Mouse (Mus musculus) MEL (cell line): ENCODE measurements around the gene Gm8265. TPM values are rescaled to one million over a fixed set of nuclear protein-coding genes. Genes with fewer than 3 reads are reported as not detected.
"Not testable (repeated sequence)": the region's sequence is repeated elsewhere in the genome, so short reads cannot be mapped to it uniquely, and the experiment has no call there.

ENCODE experiments used
- DNase-seq: peaks from one replicate; pipeline ENCODE4 v3.0.0; 2011; ENCODE audit warnings: low read depth, low spot score
- H3K27ac ChIP-seq: 2 replicates; pipeline ENCODE4 v1.5.1; 2012; ENCODE audit warnings: low read depth, mild to moderate bottlenecking, control low read depth, low read length, moderate library complexity; ENCODE audit not compliant: control insufficient read depth
- H3K27me3 ChIP-seq, 2 experiments: fragments of 150-350 bp in 1 of 2; sonication (generic) in 1 of 2; 2 replicates each; pipeline ENCODE4 v1.6.1; 2012; ENCODE audit warnings: low read length in 2 of 2, mild to moderate bottlenecking in 2 of 2, improper control_type of control experiment in 1 of 2, moderate library complexity in 1 of 2; ENCODE audit not compliant: insufficient read depth in 2 of 2, control insufficient read depth in 1 of 2
- H3K36me3 ChIP-seq, 2 experiments: 2 replicates each; pipeline ENCODE4 v1.6.1; 2012 to 2014; ENCODE audit warnings: low read length in 2 of 2, improper control_type of control experiment in 1 of 2, inconsistent platforms in 1 of 2, mild to moderate bottlenecking in 1 of 2; ENCODE audit not compliant: insufficient read depth in 2 of 2, control insufficient read depth in 1 of 2
- H3K4me1 ChIP-seq, 2 experiments: fragments of 150-350 bp in 1 of 2; sonication (generic) in 1 of 2; 2 replicates each; pipeline ENCODE4 v1.6.1; 2012; ENCODE audit warnings: low read length in 2 of 2, improper control_type of control experiment in 1 of 2, mild to moderate bottlenecking in 1 of 2; ENCODE audit not compliant: insufficient read depth in 2 of 2, control insufficient read depth in 1 of 2
- H3K4me3 ChIP-seq, 2 experiments: fragments of 150-350 bp in 1 of 2; sonication (generic) in 1 of 2; 2 replicates each; pipeline ENCODE4 v1.5.1; 2012; ENCODE audit warnings: low read depth in 2 of 2, low read length in 2 of 2, mild to moderate bottlenecking in 2 of 2, moderate library complexity in 2 of 2, control low read depth in 1 of 2, improper control_type of control experiment in 1 of 2; ENCODE audit not compliant: control insufficient read depth in 1 of 2, insufficient read depth in 1 of 2
- H3K79me2 ChIP-seq: 2 replicates; pipeline ENCODE4 v1.6.1; 2012; ENCODE audit warnings: mild to moderate bottlenecking, low read length, moderate library complexity; ENCODE audit not compliant: control insufficient read depth, poor library complexity, insufficient read depth
- H3K9ac ChIP-seq: 2 replicates; pipeline ENCODE4 v1.6.1; 2012; ENCODE audit warnings: low read depth, mild to moderate bottlenecking, control low read depth, low read length, moderate library complexity; ENCODE audit not compliant: control insufficient read depth, poor library complexity, severe bottlenecking
- H3K9me3 ChIP-seq: fragments of 150-350 bp; sonication (generic); replicated peaks from 2 replicates; pipeline ENCODE4 v1.6.1; 2012; ENCODE audit warnings: mild to moderate bottlenecking, low read length, improper control_type of control experiment, moderate library complexity; ENCODE audit not compliant: insufficient read depth
- polyA plus RNA-seq, 2 experiments: library from polyadenylated mRNA; stranded (reverse) in 1 of 2; unstranded in 1 of 2; fragments of >175 nt in 1 of 2; fragments of >200 nt in 1 of 2; gene quantifications; 2 replicates each; pipeline versions ENCODE4 v1.2.1 to v1.2.4; 2012; ENCODE audit warnings: low replicate concordance in 2 of 2, low read depth in 1 of 2; ENCODE audit not compliant: insufficient read length in 2 of 2, insufficient read depth in 1 of 2, missing spikeins in 1 of 2
- total RNA-seq: library from RNA; depleted of rRNA; stranded (reverse); fragments of 300-350 nt; gene quantifications from 2 replicates; pipeline ENCODE4 v1.2.3, GENCODE M21; 2012; rRNA removed

The Gm8265 gene
- total RNA-seq (not detected in 2 replicates), polyA plus RNA-seq (not detected)

DNA sequence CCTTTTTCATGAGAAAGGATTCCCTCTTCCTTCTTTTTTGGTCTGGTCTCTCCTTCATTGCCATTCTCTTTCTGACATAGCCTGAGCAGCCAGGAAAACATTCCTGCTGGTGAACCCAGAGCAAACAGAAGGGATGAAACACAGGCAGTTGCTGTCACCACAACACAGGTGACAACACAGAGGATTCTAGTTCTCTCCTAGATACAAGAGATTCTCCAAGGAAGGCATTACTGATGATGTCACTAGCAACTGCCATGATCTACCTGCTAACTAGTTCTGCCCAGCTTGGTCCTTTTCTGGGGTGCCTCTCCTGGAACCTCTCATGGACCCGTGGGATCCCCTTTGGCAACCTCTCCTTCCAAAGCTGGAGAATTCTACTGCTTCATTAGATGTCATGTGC, at the start of gene Gm8265:
TSS of gene Gm8265 (minus strand) at position 101 of the 400 bp plus-strand sequence.
- H3K4me3 ChIP-seq, DNase-seq, H3K9me3 ChIP-seq: not testable (repeated sequence)

More for the DNA sequence above, at the start of gene Gm8265:
- not testable (repeated sequence) for H3K27ac ChIP-seq, H3K4me1 ChIP-seq, H3K9ac ChIP-seq, H3K36me3 ChIP-seq, H3K27me3 ChIP-seq, H3K79me2 ChIP-seq

Other genes with a start within 250 kb of the Gm8265 start
- not detected in 2 replicates for gene Gm3500, start 244.0 kb downstream of the Gm8265 start, total RNA-seq
- not detected for gene Gm3500, start 244.0 kb downstream of the Gm8265 start, polyA plus RNA-seq
- gene Gm3194, start 177.6 kb downstream of the Gm8265 start, total RNA-seq, result not detected in 2 replicates
- not detected for gene Gm3194, start 177.6 kb downstream of the Gm8265 start, polyA plus RNA-seq
- not detected in 2 replicates for gene Gm8246, start 155.2 kb downstream of the Gm8265 start, total RNA-seq
- gene Gm8246, start 155.2 kb downstream of the Gm8265 start, polyA plus RNA-seq, result not detected
- not detected in 2 replicates for gene Gm3187, start 148.8 kb downstream of the Gm8265 start, total RNA-seq
- not detected for gene Gm3187, start 148.8 kb downstream of the Gm8265 start, polyA plus RNA-seq
- not detected in 2 replicates for gene Gm3488, start 131.4 kb downstream of the Gm8265 start, total RNA-seq
- not detected for gene Gm3488, start 131.4 kb downstream of the Gm8265 start, polyA plus RNA-seq
- not detected in 2 replicates for gene Gm3532, start 94.5 kb downstream of the Gm8265 start, total RNA-seq
- gene Gm3532, start 94.5 kb downstream of the Gm8265 start, polyA plus RNA-seq, result not detected
- gene Gm9603, start 54.4 kb upstream of the Gm8265 start, total RNA-seq, result not detected in 2 replicates
- gene Gm9603, start 54.4 kb upstream of the Gm8265 start, polyA plus RNA-seq, result not detected
- gene Gm3373, start 108.5 kb upstream of the Gm8265 start, total RNA-seq, result not detected in 2 replicates
- gene Gm3373, start 108.5 kb upstream of the Gm8265 start, polyA plus RNA-seq, result not detected
- not detected in 2 replicates for gene Gm3383, start 175.0 kb upstream of the Gm8265 start, total RNA-seq
- gene Gm3383, start 175.0 kb upstream of the Gm8265 start, polyA plus RNA-seq, result not detected
- gene Gm3424, start 197.3 kb upstream of the Gm8265 start, total RNA-seq, result not detected in 2 replicates
- gene Gm3424, start 197.3 kb upstream of the Gm8265 start, polyA plus RNA-seq, result not detected
- gene Gm8237, start 247.4 kb upstream of the Gm8265 start, total RNA-seq, result not detected in 2 replicates
- gene Gm8237, start 247.4 kb upstream of the Gm8265 start, polyA plus RNA-seq, result not detected